8 mouse cellular contexts compared by ENCODE assay signal in the genomic region with DNA sequence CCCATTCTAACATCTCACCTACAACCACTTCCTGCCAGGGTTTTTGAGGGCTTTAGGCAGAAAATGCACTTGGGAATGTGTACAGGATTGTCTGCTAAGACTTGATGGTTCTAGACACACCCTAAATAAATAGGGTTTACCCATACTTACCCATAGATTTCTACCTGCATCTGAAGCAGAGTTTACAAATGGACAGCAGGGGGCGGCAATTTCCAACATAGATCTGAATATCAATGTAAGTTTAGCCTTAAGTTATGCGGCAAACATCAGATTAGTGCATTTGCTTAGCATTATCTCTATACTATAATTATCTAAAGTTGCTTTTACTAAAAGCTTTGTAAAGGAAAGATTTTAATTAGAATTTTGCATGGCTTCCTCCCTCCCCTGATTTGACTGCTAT.
DNase-seq lines count a peak whose midpoint lies in the region; ATAC-seq and TF ChIP-seq lines count a peak whose summit lies in the region.

No protein-coding gene starts in this region.

- no peaks in the 10 kb centered on the region for H3K36me3 ChIP-seq in E14TG2a.4 (ENCODE audit: insufficient read depth, low read length)
- no peaks in the 10 kb centered on the region for H3K36me3 ChIP-seq in embryonic facial prominence, embryonic 11.5 days (replicated peaks; ENCODE audit: control insufficient read depth, insufficient read depth, low read depth, low read length)
- H3K36me3 ChIP-seq in hindbrain, embryonic 16.5 days (ENCODE audit: control insufficient read depth, insufficient read depth, low read length): no peaks in the 10 kb centered on the region

- WGBS in embryonic facial prominence, embryonic 11.5 days: 62% methylated on average over 2 of the region's 2 CpGs
- WGBS in hindbrain, embryonic 16.5 days: 57% methylated on average over 2 of the region's 2 CpGs

- H3K9ac ChIP-seq in embryonic facial prominence, embryonic 11.5 days (replicated peaks; ENCODE audit: low read length): no peak overlapping the region
- no peak overlapping the region for H3K9ac ChIP-seq in hindbrain, embryonic 16.5 days (ENCODE audit: low read depth, low read length)

- H3K4me3 ChIP-seq in layer of hippocampus, adult 2 months: no peak overlapping the region
- H3K4me3 ChIP-seq in E14TG2a.4 (replicated peaks; ENCODE audit: low read length): no peak overlapping the region
- H3K4me3 ChIP-seq in embryonic facial prominence, embryonic 11.5 days (ENCODE audit: low read depth, low read length): no peak overlapping the region
- H3K4me3 ChIP-seq in hindbrain, embryonic 16.5 days (ENCODE audit: low read length): no peak overlapping the region

- H3K27ac ChIP-seq in layer of hippocampus, adult 2 months: no peak overlapping the region
- H3K27ac ChIP-seq in embryonic facial prominence, embryonic 11.5 days (replicated peaks; ENCODE audit: low read depth, low read length): no peak overlapping the region
- no peak overlapping the region for H3K27ac ChIP-seq in hindbrain, embryonic 16.5 days (ENCODE audit: low read depth, low read length)

- H3K4me2 ChIP-seq in embryonic facial prominence, embryonic 11.5 days (ENCODE audit: low read depth, low read length): no peak overlapping the region
- no peak overlapping the region for H3K4me2 ChIP-seq in hindbrain, embryonic 16.5 days (ENCODE audit: low read length)

- H3K4me1 ChIP-seq in E14TG2a.4 (replicated peaks; ENCODE audit: low read depth, low read length): no peaks in the 10 kb centered on the region
- H3K4me1 ChIP-seq in embryonic facial prominence, embryonic 11.5 days (ENCODE audit: control insufficient read depth, insufficient read depth, low read length): no peaks in the 10 kb centered on the region
- H3K4me1 ChIP-seq in hindbrain, embryonic 16.5 days (ENCODE audit: control insufficient read depth, insufficient read depth, low read depth, low read length): no peaks in the 10 kb centered on the region

- TF ChIP-seq CTCF in layer of hippocampus, adult 2 months (conservative IDR thresholded peaks at IDR 0.05): peak; percentile 78
- peak; percentile 31 for TF ChIP-seq CTCF in E14TG2a.4 (conservative IDR thresholded peaks at IDR 0.05; ENCODE audit: low read length)

- no peaks in the 10 kb centered on the region for H3K27me3 ChIP-seq in E14TG2a.4 (ENCODE audit: insufficient read depth, low read length)
- no peaks in the 10 kb centered on the region for H3K27me3 ChIP-seq in embryonic facial prominence, embryonic 11.5 days (ENCODE audit: control insufficient read depth, insufficient read depth, low read length)
- no peaks in the 10 kb centered on the region for H3K27me3 ChIP-seq in hindbrain, embryonic 16.5 days (replicated peaks; ENCODE audit: control insufficient read depth, insufficient read depth, low read length)

- peak; percentile 56 to 65 for DNase-seq in cerebellum, postnatal 10 days
- no peak for DNase-seq in cerebellum, adult 11 months
- peak in 1 of 2 experiments; percentile 16 for DNase-seq in layer of hippocampus, adult 2 months (ENCODE audit: low spot score in 2 of 2)
- no peak for DNase-seq in layer of hippocampus, postnatal 36 days
- DNase-seq in embryonic facial prominence, embryonic 11.5 days (ENCODE audit: low spot score): peak; percentile 25
- peak; percentile 4 for DNase-seq in thymus, postnatal 25 days

- no peaks in the 10 kb centered on the region for H3K9me3 ChIP-seq in E14TG2a.4 (ENCODE audit: low read length)
- no peaks in the 10 kb centered on the region for H3K9me3 ChIP-seq in embryonic facial prominence, embryonic 11.5 days (replicated peaks; ENCODE audit: control insufficient read depth, low read length)
- no peaks in the 10 kb centered on the region for H3K9me3 ChIP-seq in hindbrain, embryonic 16.5 days (ENCODE audit: control insufficient read depth, low read length)

- no peak for ATAC-seq in embryonic facial prominence, embryonic 11.5 days (replicated peaks; ENCODE audit: insufficient number of reproducible peaks, low FRiP score, low TSS enrichment, low read depth)
- no peak for ATAC-seq in hindbrain, embryonic 16.5 days

Comparison
In these comparisons a context has a peak if more than half of its experiments do, and no peak if none do; other contexts are left out.
1. DNase-seq: peak in cerebellum, postnatal 10 days (2 of 2), embryonic facial prominence, embryonic 11.5 days (single experiment) and thymus, postnatal 25 days (single experiment); none in cerebellum, adult 11 months (single experiment) and layer of hippocampus, postnatal 36 days (0 of 2).